In the genomic region with DNA sequence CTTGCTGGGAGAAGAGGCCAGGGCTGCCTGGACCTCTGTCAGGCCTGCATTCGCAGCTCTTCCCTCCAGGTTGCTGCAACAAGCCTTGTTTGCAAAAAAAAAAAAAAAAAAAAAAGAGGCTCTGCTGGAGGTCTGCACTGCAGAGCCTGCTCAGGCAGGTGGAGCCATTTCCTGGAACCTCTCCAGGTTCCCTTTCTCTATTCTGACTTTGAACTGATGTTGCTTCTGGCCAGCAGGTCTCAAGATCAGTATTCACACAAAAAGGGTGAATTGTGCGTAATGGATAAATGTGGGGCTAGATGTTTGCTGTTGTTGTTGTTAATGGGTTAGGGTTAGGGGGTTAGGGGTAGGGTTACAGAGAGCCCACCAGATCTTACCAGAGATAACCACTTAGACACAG, we compare ENCODE assay signal across 24 mouse cellular contexts. TPM values are rescaled to one million over a fixed set of nuclear protein-coding genes. Genes with fewer than 3 reads are reported as not detected.
DNase-seq lines count a peak whose midpoint lies in the region; ATAC-seq and TF ChIP-seq lines count a peak whose summit lies in the region.
"Had no signal": no experiment of that assay in that cellular context is flagged by ENCODE, and none has a peak within 500 bp of the region (broad histone marks: within the 10 kb centered on the region; RNA-seq: fewer than 3 reads in every experiment).

No protein-coding gene starts in this region.

- TF ChIP-seq POLR2A in limb, embryonic 14.5 days (IDR thresholded peaks at IDR 0.05; ENCODE audit: borderline replicate concordance, extremely low read depth, insufficient read depth, insufficient read length) = no peak

- H3K27me3 ChIP-seq in limb, embryonic 14.5 days (ENCODE audit: control insufficient read depth, insufficient read depth, low read length) = no peaks in the 10 kb centered on the region
- no peaks in the 10 kb centered on the region for H3K27me3 ChIP-seq in limb, embryonic 10.5 days (ENCODE audit: low read depth, poor library complexity, severe bottlenecking)
- no peaks in the 10 kb centered on the region for H3K27me3 ChIP-seq in lung, postnatal 0 days (replicated peaks; ENCODE audit: insufficient read depth, low read length)
- H3K27me3 ChIP-seq: heart, embryonic 15.5 days; kidney, embryonic 15.5 days; liver, embryonic 12.5 days; neural tube, embryonic 13.5 days; Patski had no signal

- peaks cover 17% of the 10 kb centered on the region for H3K36me3 ChIP-seq in limb, embryonic 14.5 days (ENCODE audit: control insufficient read depth, insufficient read depth, low read length)
- peaks cover 25% of the 10 kb centered on the region for H3K36me3 ChIP-seq in limb, embryonic 10.5 days
- no peaks in the 10 kb centered on the region for H3K36me3 ChIP-seq in lung, postnatal 0 days (ENCODE audit: insufficient read depth, low read length)

- H3K4me1 ChIP-seq in limb, embryonic 14.5 days (ENCODE audit: control insufficient read depth, insufficient read depth, low read length) = no peaks in the 10 kb centered on the region
- no peaks in the 10 kb centered on the region; the same call in 1 of the 2 replicates for H3K4me1 ChIP-seq in limb, embryonic 10.5 days
- H3K4me1 ChIP-seq in lung, postnatal 0 days (ENCODE audit: insufficient read depth, low read depth, low read length) = no peaks in the 10 kb centered on the region
- H3K4me1 ChIP-seq: heart, embryonic 15.5 days; hindbrain, embryonic 10.5 days; kidney, embryonic 15.5 days; neural tube, embryonic 13.5 days had no signal

- ATAC-seq in limb, embryonic 14.5 days (ENCODE audit: low FRiP score, low read depth) = no peak
- no peak for ATAC-seq in lung, postnatal 0 days
- ATAC-seq: forebrain, postnatal 0 days; hindbrain, postnatal 0 days; liver, embryonic 12.5 days; Patski had no signal

- H3K9me3 ChIP-seq in limb, embryonic 14.5 days (ENCODE audit: control insufficient read depth, low read length) = no peaks in the 10 kb centered on the region
- H3K9me3 ChIP-seq in limb, embryonic 10.5 days (replicated peaks) = no peaks in the 10 kb centered on the region
- H3K9me3 ChIP-seq in lung, postnatal 0 days (ENCODE audit: low read length) = no peaks in the 10 kb centered on the region
- H3K9me3 ChIP-seq: heart, embryonic 15.5 days; liver, embryonic 12.5 days had no signal

- TF ChIP-seq CTCF in lung, postnatal 0 days (IDR thresholded peaks at IDR 0.05) = no peak

- 75% methylated on average over 2 of the region's 2 CpGs for WGBS in limb, embryonic 14.5 days
- 75% methylated on average over 2 of the region's 2 CpGs for WGBS in limb, embryonic 10.5 days
- 64% methylated on average over 2 of the region's 2 CpGs for WGBS in lung, postnatal 0 days

- no peak overlapping the region for H3K4me2 ChIP-seq in limb, embryonic 14.5 days (replicated peaks; ENCODE audit: low read depth, low read length, severe bottlenecking)
- no peak overlapping the region for H3K4me2 ChIP-seq in lung, postnatal 0 days (replicated peaks; ENCODE audit: low read depth, low read length)
- H3K4me2 ChIP-seq: heart, embryonic 15.5 days; kidney, embryonic 15.5 days; liver, embryonic 12.5 days; neural tube, embryonic 13.5 days had no signal

- no peak overlapping the region for H3K9ac ChIP-seq in limb, embryonic 14.5 days (ENCODE audit: low read depth, low read length, severe bottlenecking)
- no peak overlapping the region for H3K9ac ChIP-seq in lung, postnatal 0 days (replicated peaks; ENCODE audit: low read depth)
- H3K9ac ChIP-seq: forebrain, postnatal 0 days; heart, embryonic 15.5 days; kidney, embryonic 15.5 days; liver, embryonic 12.5 days; neural tube, embryonic 13.5 days had no signal

- no peak for TF ChIP-seq EP300 in lung, postnatal 0 days (IDR thresholded peaks at IDR 0.05)

- no peak overlapping the region for H3K27ac ChIP-seq in limb, embryonic 14.5 days (replicated peaks; ENCODE audit: low read depth, low read length)
- no peak overlapping the region for H3K27ac ChIP-seq in limb, embryonic 10.5 days
- no peak overlapping the region for H3K27ac ChIP-seq in lung, postnatal 0 days (ENCODE audit: low read length)
- H3K27ac ChIP-seq: heart, embryonic 15.5 days; hindbrain, embryonic 10.5 days; hindbrain, postnatal 0 days; kidney, embryonic 15.5 days; layer of hippocampus, adult 2 months; left cerebral cortex, adult 2 months; liver, embryonic 12.5 days; neural tube, embryonic 13.5 days had no signal

- no peak overlapping the region for H3K4me3 ChIP-seq in limb, embryonic 14.5 days (replicated peaks; ENCODE audit: low read length)
- no peak overlapping the region for H3K4me3 ChIP-seq in limb, embryonic 10.5 days
- H3K4me3 ChIP-seq in lung, postnatal 0 days (ENCODE audit: low read depth, low read length) = no peak overlapping the region
- H3K4me3 ChIP-seq: heart, embryonic 15.5 days; hindbrain, embryonic 10.5 days; kidney, embryonic 15.5 days; layer of hippocampus, adult 2 months; left cerebral cortex, adult 2 months; liver, embryonic 12.5 days; neural tube, embryonic 13.5 days had no signal

- DNase-seq in limb, embryonic 14.5 days (ENCODE audit: low spot score) = peak; percentile 7
- no peak for DNase-seq in limb, embryonic 10.5 days (ENCODE audit: low spot score)
- DNase-seq in MN1 (ENCODE audit: low spot score) = peak; percentile 18
- DNase-seq in naive thymus-derived CD4-positive, alpha-beta T cell, adult 2 months (ENCODE audit: low read depth) = peak; percentile 58
- DNase-seq in layer of hippocampus, postnatal 14 days (ENCODE audit: low spot score in 2 of 2) = no peak
- DNase-seq in lung, postnatal 0 days (ENCODE audit: low spot score) = no peak
- no peak for DNase-seq in heart, postnatal 4 days
- DNase-seq: adrenal gland, postnatal 14 days; cerebellum, adult 11 months; cerebellum, postnatal 14 days; forebrain, postnatal 0 days; gastrocnemius, postnatal 36 days; lung, adult 2 months; lung, postnatal 36 days; right cerebral cortex, adult 18-20 months had no signal

RNA-seq across cellular contexts. Expression of a gene that starts 34.8 kb away (rescaled TPM):
- 4.4 and 5.4 TPM in 2 replicates for polyA plus RNA-seq in limb, embryonic 14.5 days (2012; rRNA removed)
- polyA plus RNA-seq in limb, embryonic 14.5 days (2014; fragmentation: Nextera tagmentation; extraction: Ambion mirVana) = 3.5 and 3.7 TPM in 2 replicates
- 10.7 and 11.2 TPM in 2 replicates for polyA plus RNA-seq in limb, embryonic 10.5 days (2016; fragmentation: Nextera tagmentation; extraction: Ambion mirVana)
- total RNA-seq in layer of hippocampus, postnatal 14 days (2021) = 1 to 10 TPM; 8.9 to 9.4 TPM
- polyA plus RNA-seq in lung, postnatal 0 days (2015; fragmentation: Nextera tagmentation; extraction: Ambion mirVana) = 5.5 TPM in 2 replicates
- total RNA-seq in heart, postnatal 4 days (2021) = 1 to 10 TPM; 5.8 to 6.6 TPM

RNA-seq across cellular contexts. Expression of a gene that starts 34.8 kb away (rescaled TPM):
- polyA plus RNA-seq in limb, embryonic 14.5 days (2012; rRNA removed) = 36.6 and 44.0 TPM in 2 replicates
- polyA plus RNA-seq in limb, embryonic 14.5 days (2014; fragmentation: Nextera tagmentation; extraction: Ambion mirVana) = 40.7 and 41.9 TPM in 2 replicates
- 19.2 and 22.3 TPM in 2 replicates for polyA plus RNA-seq in limb, embryonic 10.5 days (2016; fragmentation: Nextera tagmentation; extraction: Ambion mirVana)
- total RNA-seq in layer of hippocampus, postnatal 14 days (2021) = 10 to 100 TPM; 25.2 to 27.6 TPM
- polyA plus RNA-seq in lung, postnatal 0 days (2015; fragmentation: Nextera tagmentation; extraction: Ambion mirVana) = 23.3 and 23.4 TPM in 2 replicates
- total RNA-seq in heart, postnatal 4 days (2021) = 10 to 100 TPM; 25.0 to 26.0 TPM

RNA-seq across cellular contexts. Expression of a gene that starts 45.2 kb away (rescaled TPM):
- polyA plus RNA-seq in limb, embryonic 14.5 days (2012; rRNA removed) = 242 and 272 TPM in 2 replicates
- polyA plus RNA-seq in limb, embryonic 14.5 days (2014; fragmentation: Nextera tagmentation; extraction: Ambion mirVana) = 221 and 228 TPM in 2 replicates
- polyA plus RNA-seq in limb, embryonic 10.5 days (2016; fragmentation: Nextera tagmentation; extraction: Ambion mirVana) = 47.3 and 55.4 TPM in 2 replicates
- total RNA-seq in layer of hippocampus, postnatal 14 days (2021) = 10 to 100 TPM in 1 of 2 experiments, 1 to 10 TPM in 1; 7.9 to 10.3 TPM
- 83.8 and 84.8 TPM in 2 replicates for polyA plus RNA-seq in lung, postnatal 0 days (2015; fragmentation: Nextera tagmentation; extraction: Ambion mirVana)
- 10 to 100 TPM; 69.7 to 79.2 TPM for total RNA-seq in heart, postnatal 4 days (2021)

Comparison
In these comparisons a context has a peak if more than half of its experiments do, and no peak if none do; other contexts are left out.
1. DNase-seq: peak in limb, embryonic 14.5 days (single experiment), MN1 (single experiment) and naive thymus-derived CD4-positive, alpha-beta T cell, adult 2 months (single experiment); none in limb, embryonic 10.5 days (single experiment), layer of hippocampus, postnatal 14 days (0 of 2), lung, postnatal 0 days (single experiment) and heart, postnatal 4 days (single experiment).